Mouse (Mus musculus) lung, postnatal 4 days (tissue): ENCODE measurements at regions not wholly inside any gene's neighbourhood (a gene's known extent, or its start where the extent isn't known, plus 50 kb on each side); places are given as distances from the start of the nearest gene placed in this dataset.

Experiments
- DNase-seq, 2 experiments: peaks; one replicate each; pipeline ENCODE4 v3.0.0; 2021

- DNase-seq: no peak
Observed at GRCm38 (mm10) chr17:51246038-51246437, 66.9 kb upstream of the Tbc1d5 start.

GRCm38 (mm10) chr17:51240360-51240993, 61.3 kb upstream of the Tbc1d5 start:
- DNase-seq: no peak

DNA sequence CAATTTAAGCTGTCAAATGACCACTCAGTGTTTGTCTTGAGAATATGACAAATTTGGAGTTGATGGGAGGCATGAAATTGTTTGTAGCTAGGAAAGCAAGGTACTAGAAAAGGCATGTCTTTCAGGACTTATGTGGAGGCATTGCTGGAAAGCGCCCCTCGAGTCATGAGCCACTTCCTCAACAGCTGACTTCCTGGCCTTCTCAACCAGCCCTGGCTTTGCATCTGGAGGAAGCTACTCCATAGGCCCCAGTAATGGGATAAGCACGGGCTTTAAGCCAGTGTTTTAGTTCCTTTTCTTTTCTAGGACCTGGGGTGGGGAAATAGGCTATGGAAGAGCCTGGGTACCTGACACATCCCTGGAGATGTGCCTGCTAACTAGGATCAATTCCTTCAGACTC, 60.3 kb upstream of the Tbc1d5 start:
- DNase-seq: no peak
